Mouse (Mus musculus): ENCODE measurements at regions not wholly inside any gene's neighbourhood (a gene's known extent, or its start where the extent isn't known, plus 50 kb on each side); places are given as distances from the start of the nearest gene placed in this dataset.

- no peak for ATAC-seq (ENCODE audit: extremely low read depth, insufficient number of reproducible peaks, low FRiP score, poor library complexity, severe bottlenecking)
Observed at GRCm38 (mm10) chr4:152633896-152634295, 156.2 kb upstream of the Kcnab2 start.

GRCm38 (mm10) chr4:152628111-152628510 lies 150.4 kb upstream of the Kcnab2 start:
- ATAC-seq (ENCODE audit: extremely low read depth, insufficient number of reproducible peaks, low FRiP score, poor library complexity, severe bottlenecking), result no peak

- ATAC-seq (ENCODE audit: extremely low read depth, insufficient number of reproducible peaks, low FRiP score, poor library complexity, severe bottlenecking), result no peak
Observed at GRCm38 (mm10) chr4:152625032-152626003, 147.6 kb upstream of the Kcnab2 start.

- ATAC-seq (ENCODE audit: extremely low read depth, insufficient number of reproducible peaks, low FRiP score, poor library complexity, severe bottlenecking), result no peak
Observed at GRCm38 (mm10) chr4:152622022-152622777, 144.5 kb upstream of the Kcnab2 start.

- ATAC-seq (ENCODE audit: extremely low read depth, insufficient number of reproducible peaks, low FRiP score, poor library complexity, severe bottlenecking), result no peak
Observed at GRCm38 (mm10) chr4:152617636-152618035, 140.0 kb upstream of the Kcnab2 start.

GRCm38 (mm10) chr4:152615155-152615554 lies 137.5 kb upstream of the Kcnab2 start:
- ATAC-seq (ENCODE audit: extremely low read depth, insufficient number of reproducible peaks, low FRiP score, poor library complexity, severe bottlenecking), result no peak

GRCm38 (mm10) chr4:152614356-152615100 lies 136.9 kb upstream of the Kcnab2 start:
- ATAC-seq (ENCODE audit: extremely low read depth, insufficient number of reproducible peaks, low FRiP score, poor library complexity, severe bottlenecking), result no peak
